Mouse (Mus musculus): ENCODE measurements around the gene Tmem163.

GRCm38 (mm10) chr1:127555822-127556485, 123.4 kb downstream of the Tmem163 start:
- TF ChIP-seq CTCF (IDR thresholded peaks at IDR 0.05; ENCODE audit: control insufficient read depth, insufficient read depth, insufficient read length), result no peak
- TF ChIP-seq MAX (IDR thresholded peaks at IDR 0.05), result no peak
- TF ChIP-seq MYOG (IDR thresholded peaks at IDR 0.05; ENCODE audit: control insufficient read depth, extremely low read depth, insufficient read length), result no peak

Measured in C2C12 (cell line).